Mouse (Mus musculus): ENCODE measurements at regions not wholly inside any gene's neighbourhood (a gene's known extent, or its start where the extent isn't known, plus 50 kb on each side); places are given as distances from the start of the nearest gene placed in this dataset.

- Histone ChIP-seq H3K9ac (ENCODE audit: low read length) (no peak overlapping the region), H3K4me3 (ENCODE audit: low read length) (no peak overlapping the region), H3K4me1 (ENCODE audit: control insufficient read depth, insufficient read depth, low read length) (no peaks in the 10 kb centered on the region), H3K9me3 (replicated peaks; ENCODE audit: control insufficient read depth, low read length) (no peaks in the 10 kb centered on the region), H3K36me3 (ENCODE audit: control insufficient read depth, insufficient read depth) (no peaks in the 10 kb centered on the region), H3K27me3 (ENCODE audit: control insufficient read depth, insufficient read depth, low read length) (no peaks in the 10 kb centered on the region), H3K4me2 (ENCODE audit: low read depth, low read length) (no peak overlapping the region), H3K27ac (ENCODE audit: low read length) (no peak overlapping the region)
- no peak for ATAC-seq (replicated peaks; ENCODE audit: extremely low read depth, insufficient read depth, low FRiP score)
- 41% methylated on average over 1 of the region's 1 CpGs for WGBS
Measured at GRCm38 (mm10) chr14:66534671-66535070, 525.7 kb upstream of the Gulo start.

GRCm38 (mm10) chr14:66528135-66528534 is 519.1 kb upstream of the Gulo start:
- Histone ChIP-seq H3K36me3 (ENCODE audit: control insufficient read depth, insufficient read depth) (no peaks in the 10 kb centered on the region), H3K9ac (ENCODE audit: low read length) (no peak overlapping the region), H3K4me3 (ENCODE audit: low read length) (no peak overlapping the region), H3K27ac (ENCODE audit: low read length) (no peak overlapping the region), H3K4me2 (ENCODE audit: low read depth, low read length) (no peak overlapping the region), H3K9me3 (replicated peaks; ENCODE audit: control insufficient read depth, low read length) (no peaks in the 10 kb centered on the region), H3K27me3 (ENCODE audit: control insufficient read depth, insufficient read depth, low read length) (no peaks in the 10 kb centered on the region), H3K4me1 (ENCODE audit: control insufficient read depth, insufficient read depth, low read length) (no peaks in the 10 kb centered on the region)
- no peak for ATAC-seq (replicated peaks; ENCODE audit: extremely low read depth, insufficient read depth, low FRiP score)
- 26% methylated on average over 5 of the region's 5 CpGs for WGBS

DNA sequence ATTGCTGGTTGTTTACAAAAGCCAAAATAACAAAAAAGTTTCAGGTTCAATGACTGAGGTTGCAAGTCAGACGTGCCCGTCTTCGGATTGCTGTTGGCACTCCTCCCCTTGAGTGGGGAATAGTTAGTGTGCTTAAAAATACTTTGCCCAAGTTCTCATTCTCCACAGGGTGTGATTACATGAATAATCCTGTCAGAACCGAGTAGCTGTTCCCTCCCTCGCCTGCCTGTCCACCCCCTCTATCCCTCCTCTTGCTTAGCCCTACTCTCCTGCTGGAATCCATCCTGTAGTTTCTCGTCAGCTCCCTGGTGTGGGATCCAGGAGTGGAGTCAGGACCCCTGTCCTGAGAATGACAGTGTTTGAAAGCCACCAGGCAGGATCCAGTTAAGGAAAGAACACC is 518.1 kb upstream of the Gulo start:
- Histone ChIP-seq H3K36me3 (ENCODE audit: control insufficient read depth, insufficient read depth) (no peaks in the 10 kb centered on the region), H3K9me3 (replicated peaks; ENCODE audit: control insufficient read depth, low read length) (no peaks in the 10 kb centered on the region), H3K4me2 (ENCODE audit: low read depth, low read length) (no peak overlapping the region), H3K27me3 (ENCODE audit: control insufficient read depth, insufficient read depth, low read length) (no peaks in the 10 kb centered on the region), H3K27ac (ENCODE audit: low read length) (no peak overlapping the region), H3K9ac (ENCODE audit: low read length) (no peak overlapping the region), H3K4me1 (ENCODE audit: control insufficient read depth, insufficient read depth, low read length) (no peaks in the 10 kb centered on the region), H3K4me3 (ENCODE audit: low read length) (no peak overlapping the region)
- whole genome bisulfite sequencing = 61% methylated on average over 6 of the region's 6 CpGs
- no peak for ATAC-seq (replicated peaks; ENCODE audit: extremely low read depth, insufficient read depth, low FRiP score)

DNA sequence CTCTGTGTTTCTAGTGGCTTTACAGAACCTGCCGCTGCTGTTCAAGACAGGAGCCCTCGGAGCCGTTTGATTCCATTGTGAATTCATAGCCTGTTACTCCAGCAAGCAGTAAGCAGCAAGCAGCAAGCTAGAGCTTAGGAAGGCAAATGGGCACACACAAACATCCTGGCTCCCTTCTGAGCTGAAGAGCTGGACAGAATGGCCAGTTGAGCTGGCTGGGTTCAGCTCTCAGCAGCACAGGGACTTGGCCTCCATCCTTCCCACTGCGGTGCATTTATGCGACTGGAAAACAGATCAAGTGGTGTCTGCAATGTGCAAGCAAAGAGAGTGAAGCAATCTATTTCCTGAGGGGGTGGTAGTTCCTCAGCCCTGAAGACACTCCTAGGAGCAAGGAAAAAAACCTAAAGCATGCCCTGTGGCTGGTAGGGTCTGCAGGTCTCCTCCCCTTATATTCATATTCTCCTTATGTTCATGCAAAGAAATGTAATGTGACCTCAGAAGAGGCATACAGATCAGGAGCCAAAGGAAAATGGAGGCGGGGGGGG is 513.9 kb upstream of the Gulo start:
- WGBS = 73% methylated on average over 6 of the region's 6 CpGs
- Histone ChIP-seq H3K27me3 (ENCODE audit: control insufficient read depth, insufficient read depth, low read length) (no peaks in the 10 kb centered on the region), H3K4me1 (ENCODE audit: control insufficient read depth, insufficient read depth, low read length) (no peaks in the 10 kb centered on the region)

GRCm38 (mm10) chr14:66521836-66522629 is 513.0 kb upstream of the Gulo start:
- Histone ChIP-seq H3K36me3 (ENCODE audit: control insufficient read depth, insufficient read depth) (no peaks in the 10 kb centered on the region), H3K9me3 (replicated peaks; ENCODE audit: control insufficient read depth, low read length) (no peaks in the 10 kb centered on the region), H3K27ac (ENCODE audit: low read length) (no peak overlapping the region), H3K4me1 (ENCODE audit: control insufficient read depth, insufficient read depth, low read length) (no peaks in the 10 kb centered on the region), H3K27me3 (ENCODE audit: control insufficient read depth, insufficient read depth, low read length) (no peaks in the 10 kb centered on the region), H3K9ac (ENCODE audit: low read length) (no peak overlapping the region), H3K4me2 (ENCODE audit: low read depth, low read length) (no peak overlapping the region), H3K4me3 (ENCODE audit: low read length) (no peak overlapping the region)
- ATAC-seq (replicated peaks; ENCODE audit: extremely low read depth, insufficient read depth, low FRiP score) = no peak
- 52% methylated on average over 7 of the region's 7 CpGs for WGBS

More for the DNA sequence above, 513.9 kb upstream of the Gulo start:
- no peak for ATAC-seq (replicated peaks; ENCODE audit: extremely low read depth, insufficient read depth, low FRiP score)
- no peak overlapping the region for H3K9ac ChIP-seq (ENCODE audit: low read length)
- H3K9me3 ChIP-seq (replicated peaks; ENCODE audit: control insufficient read depth, low read length) = no peaks in the 10 kb centered on the region
- no peak overlapping the region for H3K4me2 ChIP-seq (ENCODE audit: low read depth, low read length)
- H3K36me3 ChIP-seq (ENCODE audit: control insufficient read depth, insufficient read depth) = no peaks in the 10 kb centered on the region
- no peak overlapping the region for H3K4me3 ChIP-seq (ENCODE audit: low read length)
- no peak overlapping the region for H3K27ac ChIP-seq (ENCODE audit: low read length)

GRCm38 (mm10) chr14:66516770-66517169 is 507.8 kb upstream of the Gulo start:
- 82% methylated on average over 3 of the region's 3 CpGs for WGBS

GRCm38 (mm10) chr14:66510750-66511149 is 501.7 kb upstream of the Gulo start:
- no peak for ATAC-seq (replicated peaks; ENCODE audit: extremely low read depth, insufficient read depth, low FRiP score)
- 0 out of 2 replicates have a peak, but pooled peaks cover 4% of the 10 kb centered on the region for H3K9me3 ChIP-seq (replicated peaks; ENCODE audit: control insufficient read depth, low read length)
- H3K4me2 ChIP-seq (ENCODE audit: low read depth, low read length) = no peak overlapping the region
- H3K27me3 ChIP-seq (ENCODE audit: control insufficient read depth, insufficient read depth, low read length) = no peaks in the 10 kb centered on the region
- WGBS = 64% methylated on average over 5 of the region's 5 CpGs
- no peak overlapping the region for H3K9ac ChIP-seq (ENCODE audit: low read length)
- no peak overlapping the region for H3K27ac ChIP-seq (ENCODE audit: low read length)
- H3K36me3 ChIP-seq (ENCODE audit: control insufficient read depth, insufficient read depth) = no peaks in the 10 kb centered on the region
- no peak overlapping the region for H3K4me3 ChIP-seq (ENCODE audit: low read length)
- no peaks in the 10 kb centered on the region for H3K4me1 ChIP-seq (ENCODE audit: control insufficient read depth, insufficient read depth, low read length)

More at GRCm38 (mm10) chr14:66516770-66517169, 507.8 kb upstream of the Gulo start:
- no peaks in the 10 kb centered on the region for H3K4me1 ChIP-seq (ENCODE audit: control insufficient read depth, insufficient read depth, low read length)
- H3K36me3 ChIP-seq (ENCODE audit: control insufficient read depth, insufficient read depth) = no peaks in the 10 kb centered on the region
- no peaks in the 10 kb centered on the region for H3K27me3 ChIP-seq (ENCODE audit: control insufficient read depth, insufficient read depth, low read length)
- no peak overlapping the region for H3K27ac ChIP-seq (ENCODE audit: low read length)
- no peak overlapping the region for H3K4me3 ChIP-seq (ENCODE audit: low read length)
- H3K4me2 ChIP-seq (ENCODE audit: low read depth, low read length) = no peak overlapping the region
- no peak for ATAC-seq (replicated peaks; ENCODE audit: extremely low read depth, insufficient read depth, low FRiP score)
- 0 out of 2 replicates have a peak, but pooled peaks cover 4% of the 10 kb centered on the region for H3K9me3 ChIP-seq (replicated peaks; ENCODE audit: control insufficient read depth, low read length)
- no peak overlapping the region for H3K9ac ChIP-seq (ENCODE audit: low read length)

DNA sequence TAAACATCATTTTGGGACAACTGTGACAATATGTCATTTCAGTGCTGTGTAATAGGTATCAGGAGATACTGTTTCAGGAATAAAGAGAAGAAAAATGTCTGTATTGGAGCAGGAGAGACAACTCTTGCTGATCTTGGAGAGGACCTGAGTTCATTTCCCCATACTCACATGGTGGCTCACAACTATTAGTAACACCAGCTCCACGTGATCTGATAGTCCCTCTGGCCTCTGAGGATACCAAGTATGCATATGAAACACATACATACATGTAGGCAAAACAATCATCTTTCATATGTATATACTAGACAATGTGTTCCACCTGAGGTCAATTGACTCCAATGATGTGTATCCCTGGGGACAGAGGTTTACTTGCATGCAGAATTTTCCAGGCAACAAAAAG is 501.2 kb upstream of the Gulo start:
- Histone ChIP-seq H3K4me1 (ENCODE audit: control insufficient read depth, insufficient read depth, low read length) (no peaks in the 10 kb centered on the region), H3K9ac (ENCODE audit: low read length) (no peak overlapping the region), H3K4me2 (ENCODE audit: low read depth, low read length) (no peak overlapping the region), H3K9me3 (replicated peaks; ENCODE audit: control insufficient read depth, low read length) (0 out of 2 replicates have a peak, but pooled peaks cover 4% of the 10 kb centered on the region), H3K36me3 (ENCODE audit: control insufficient read depth, insufficient read depth) (no peaks in the 10 kb centered on the region), H3K27me3 (ENCODE audit: control insufficient read depth, insufficient read depth, low read length) (no peaks in the 10 kb centered on the region), H3K27ac (ENCODE audit: low read length) (no peak overlapping the region), H3K4me3 (ENCODE audit: low read length) (no peak overlapping the region)
- WGBS = 50% methylated on average over 1 of the region's 1 CpGs
- no peak for ATAC-seq (replicated peaks; ENCODE audit: extremely low read depth, insufficient read depth, low FRiP score)

DNA sequence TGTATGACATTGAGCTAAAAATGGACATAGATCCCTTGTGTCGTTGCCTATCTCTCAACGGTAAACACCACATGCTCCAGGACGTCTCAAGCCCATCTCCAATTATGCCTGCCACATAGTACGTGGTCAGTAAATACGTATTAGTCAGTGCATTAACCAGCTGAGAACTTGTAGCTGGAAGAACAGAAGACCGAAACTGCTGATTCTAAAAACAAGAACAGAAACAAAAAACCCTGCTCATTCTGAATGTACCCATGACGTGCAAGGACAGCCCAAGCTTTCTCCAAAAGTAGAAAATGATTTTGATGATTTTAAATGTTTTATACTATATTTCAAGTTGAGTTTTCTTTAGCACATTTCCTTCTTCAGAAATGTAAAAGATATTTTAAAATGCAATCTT is 500.7 kb upstream of the Gulo start:
- H3K9me3 ChIP-seq (replicated peaks; ENCODE audit: control insufficient read depth, low read length) = 0 out of 2 replicates have a peak, but pooled peaks cover 4% of the 10 kb centered on the region
- H3K36me3 ChIP-seq (ENCODE audit: control insufficient read depth, insufficient read depth) = no peaks in the 10 kb centered on the region
- no peak overlapping the region for H3K4me3 ChIP-seq (ENCODE audit: low read length)
- H3K9ac ChIP-seq (ENCODE audit: low read length) = no peak overlapping the region
- H3K4me1 ChIP-seq (ENCODE audit: control insufficient read depth, insufficient read depth, low read length) = no peaks in the 10 kb centered on the region
- ATAC-seq (replicated peaks; ENCODE audit: extremely low read depth, insufficient read depth, low FRiP score) = no peak
- no peak overlapping the region for H3K4me2 ChIP-seq (ENCODE audit: low read depth, low read length)
- H3K27ac ChIP-seq (ENCODE audit: low read length) = no peak overlapping the region
- no peaks in the 10 kb centered on the region for H3K27me3 ChIP-seq (ENCODE audit: control insufficient read depth, insufficient read depth, low read length)
- 79% methylated on average over 7 of the region's 7 CpGs for WGBS
